Comparison of ENCODE assay signal across 30 mouse cellular contexts in the genomic region with DNA sequence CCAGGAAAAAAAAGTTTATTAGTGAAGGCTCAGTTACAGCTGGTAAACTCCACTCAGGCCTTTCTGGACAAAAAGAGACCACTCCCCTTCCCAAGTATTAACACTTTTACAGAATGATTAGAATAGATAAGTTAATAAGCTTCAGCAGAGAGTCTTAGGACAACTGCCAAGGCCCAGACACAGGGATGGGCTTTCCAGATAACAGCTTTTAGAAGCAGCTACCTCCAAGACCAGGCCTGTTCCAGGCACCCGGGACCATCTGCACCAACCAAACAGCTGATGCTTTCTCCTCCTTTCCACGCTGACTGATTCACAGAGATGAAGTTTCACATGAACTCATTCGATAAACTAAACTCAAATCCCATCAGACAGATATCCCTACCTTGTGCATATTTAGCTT. TPM values are rescaled to one million over a fixed set of nuclear protein-coding genes. Genes with fewer than 3 reads are reported as not detected.
DNase-seq lines count a peak whose midpoint lies in the region; ATAC-seq and TF ChIP-seq lines count a peak whose summit lies in the region.
"Had no signal": no experiment of that assay in that cellular context is flagged by ENCODE, and none has a peak within 500 bp of the region (broad histone marks: within the 10 kb centered on the region; RNA-seq: fewer than 3 reads in every experiment).

No protein-coding gene starts in this region.

- DNase-seq in MEL-GATA-1-ER (ENCODE audit: extremely low read depth, low read depth), result peak; percentile 30
- peak in 2 of 3 experiments; percentile 17 to 30 for DNase-seq in liver, embryonic 14.5 days (ENCODE audit: low read depth in 3 of 3, low spot score in 3 of 3)
- DNase-seq in adrenal gland, postnatal 10 days, result no peak
- DNase-seq in heart, adult 8-10 months (ENCODE audit: low spot score), result no peak
- DNase-seq: adrenal gland, postnatal 36 days; cerebellum, adult 8-10 months; cerebellum, postnatal 25 days; embryo, embryonic 11 days; gastrocnemius, postnatal 10 days; kidney, adult 2 months; kidney, postnatal 36 days; layer of hippocampus, postnatal 36 days; left cerebral cortex, postnatal 4 days; lung, embryonic 14.5 days; lung, postnatal 14 days; right cerebral cortex, postnatal 14 days; thymus, postnatal 14 days had no signal

- H3K9me3 ChIP-seq in liver, embryonic 14.5 days (ENCODE audit: control insufficient read depth, low read length), result no peaks in the 10 kb centered on the region
- no peaks in the 10 kb centered on the region for H3K9me3 ChIP-seq in heart, embryonic 11.5 days (replicated peaks; ENCODE audit: control insufficient read depth, low read length)
- H3K9me3 ChIP-seq: embryonic facial prominence, embryonic 12.5 days; forebrain, embryonic 10.5 days; G1E; heart, embryonic 15.5 days; midbrain, embryonic 12.5 days; neural tube, embryonic 13.5 days; stomach, embryonic 15.5 days had no signal

- no peaks in the 10 kb centered on the region for H3K36me3 ChIP-seq in liver, embryonic 14.5 days (replicated peaks; ENCODE audit: control insufficient read depth, insufficient read depth, low read depth)
- no peaks in the 10 kb centered on the region for H3K36me3 ChIP-seq in heart, embryonic 11.5 days (ENCODE audit: control insufficient read depth, insufficient read depth, low read length)
- H3K36me3 ChIP-seq: embryonic facial prominence, embryonic 12.5 days; forebrain, embryonic 10.5 days; G1E; heart, embryonic 15.5 days; midbrain, embryonic 12.5 days; neural tube, embryonic 13.5 days; stomach, embryonic 15.5 days had no signal

- H3K9ac ChIP-seq in liver, embryonic 14.5 days (replicated peaks), result no peak overlapping the region
- no peak overlapping the region for H3K9ac ChIP-seq in heart, embryonic 11.5 days (ENCODE audit: low read depth, low read length)
- H3K9ac ChIP-seq: embryonic facial prominence, embryonic 12.5 days; heart, embryonic 15.5 days; lung, embryonic 14.5 days; midbrain, embryonic 12.5 days; neural tube, embryonic 13.5 days; stomach, embryonic 15.5 days had no signal

- H3K4me3 ChIP-seq in liver, embryonic 14.5 days (ENCODE audit: insufficient read depth in 1 of 2, low read depth in 2 of 2, low read length in 2 of 2), result no peak overlapping the region
- no peak overlapping the region for H3K4me3 ChIP-seq in heart, embryonic 11.5 days (ENCODE audit: low read depth, low read length)
- H3K4me3 ChIP-seq: embryonic facial prominence, embryonic 12.5 days; forebrain, embryonic 10.5 days; heart, embryonic 15.5 days; layer of hippocampus, adult 2 months; midbrain, embryonic 12.5 days; neural tube, embryonic 13.5 days; stomach, embryonic 15.5 days had no signal

- TF ChIP-seq CTCF in liver, embryonic 14.5 days (IDR thresholded peaks at IDR 0.05; ENCODE audit: low read depth), result no peak

- 37% methylated on average over 3 of the region's 3 CpGs for WGBS in liver, embryonic 14.5 days (ENCODE audit: insufficient replicate concordance)
- WGBS in heart, embryonic 11.5 days (ENCODE audit: insufficient replicate concordance), result 75% methylated on average over 3 of the region's 3 CpGs

- no peaks in the 10 kb centered on the region for H3K4me1 ChIP-seq in liver, embryonic 14.5 days (replicated peaks; ENCODE audit: control insufficient read depth in 2 of 2, insufficient read depth in 2 of 2, low read length in 1 of 2)
- no peaks in the 10 kb centered on the region for H3K4me1 ChIP-seq in heart, embryonic 11.5 days (ENCODE audit: control insufficient read depth, insufficient read depth, low read length)
- H3K4me1 ChIP-seq: embryonic facial prominence, embryonic 12.5 days; forebrain, embryonic 10.5 days; heart, embryonic 15.5 days; midbrain, embryonic 12.5 days; neural tube, embryonic 13.5 days; stomach, embryonic 15.5 days had no signal

- ATAC-seq in erythroid progenitor cell, adult 5-6 weeks (replicated peaks; ENCODE audit: low FRiP score, poor library complexity, severe bottlenecking), result peak; percentile 75
- ATAC-seq in liver, embryonic 14.5 days (ENCODE audit: insufficient read depth), result peak; percentile 87
- peak; percentile 98 for ATAC-seq in megakaryocyte-erythroid progenitor cell, adult 5-6 weeks (replicated peaks; ENCODE audit: low FRiP score, low TSS enrichment, poor library complexity, severe bottlenecking)
- no peak for ATAC-seq in heart, embryonic 11.5 days (replicated peaks; ENCODE audit: insufficient number of reproducible peaks, low FRiP score, low TSS enrichment)
- ATAC-seq: forebrain, embryonic 16.5 days; hindbrain, embryonic 16.5 days had no signal

- H3K27me3 ChIP-seq in liver, embryonic 14.5 days (ENCODE audit: control insufficient read depth, insufficient read depth, low read length), result no peaks in the 10 kb centered on the region
- no peaks in the 10 kb centered on the region for H3K27me3 ChIP-seq in heart, embryonic 11.5 days (ENCODE audit: control insufficient read depth, insufficient read depth, low read length)
- H3K27me3 ChIP-seq: embryonic facial prominence, embryonic 12.5 days; heart, embryonic 15.5 days; midbrain, embryonic 12.5 days; neural tube, embryonic 13.5 days; stomach, embryonic 15.5 days had no signal

- peak; percentile 68 for TF ChIP-seq EP300 in liver, embryonic 14.5 days (IDR thresholded peaks at IDR 0.05; ENCODE audit: low read depth)

- H3K27ac ChIP-seq in liver, embryonic 14.5 days, result no peak overlapping the region
- no peak overlapping the region for H3K27ac ChIP-seq in heart, embryonic 11.5 days (ENCODE audit: low read depth, low read length)
- H3K27ac ChIP-seq: embryonic facial prominence, embryonic 12.5 days; forebrain, embryonic 10.5 days; heart, embryonic 15.5 days; layer of hippocampus, adult 2 months; midbrain, embryonic 12.5 days; neural tube, embryonic 13.5 days; stomach, embryonic 15.5 days had no signal

- no peak overlapping the region for H3K4me2 ChIP-seq in liver, embryonic 14.5 days (ENCODE audit: low read depth)
- H3K4me2 ChIP-seq in heart, embryonic 11.5 days, result no peak overlapping the region
- H3K4me2 ChIP-seq: embryonic facial prominence, embryonic 12.5 days; heart, embryonic 15.5 days; lung, embryonic 14.5 days; midbrain, embryonic 12.5 days; neural tube, embryonic 13.5 days; stomach, embryonic 15.5 days had no signal

RNA-seq across cellular contexts. Expression of a gene that starts 50.2 kb away (rescaled TPM):
- total RNA-seq in erythroid progenitor cell, adult 5-6 weeks (2015; ENCODE audit: low replicate concordance), result 0.36 and 0.42 TPM in 2 replicates
- not detected in 2 replicates for total RNA-seq in erythroid progenitor cell, adult 5-6 weeks (2017; ENCODE audit: low replicate concordance)
- under 0.01 and 0.01 TPM in 2 replicates for polyA plus RNA-seq in liver, embryonic 14.5 days (2012; rRNA removed)
- polyA plus RNA-seq in liver, embryonic 14.5 days (2014; fragmentation: Nextera tagmentation; extraction: Ambion mirVana), result not detected in 2 replicates
- not detected in 2 replicates for total RNA-seq in megakaryocyte-erythroid progenitor cell, adult 5-6 weeks (2014; fragmentation: Nextera tagmentation)
- total RNA-seq in megakaryocyte-erythroid progenitor cell, adult 5-6 weeks (2017), result 0.04 TPM in 1 of 2 replicates, not detected in the other
- total RNA-seq in adrenal gland, postnatal 10 days (2021), result under 1 TPM; 0.09 to 0.15 TPM
- under 1 TPM; 0.06 to 0.08 (median 0.06) TPM for total RNA-seq in heart, adult 8-10 months (2022)
- 0.13 and 0.27 TPM in 2 replicates for polyA plus RNA-seq in heart, embryonic 11.5 days (2014; fragmentation: Nextera tagmentation; extraction: Ambion mirVana)
- polyA plus RNA-seq: forebrain, embryonic 10.5 days; G1E; midbrain, embryonic 12.5 days; neural tube, embryonic 13.5 days had no signal

Comparison
In these comparisons a context has a peak if more than half of its experiments do, and no peak if none do; other contexts are left out.
1. DNase-seq: peak in MEL-GATA-1-ER (single experiment) and liver, embryonic 14.5 days (2 of 3); none in adrenal gland, postnatal 10 days (single experiment) and heart, adult 8-10 months (single experiment).